ENCODE assay signal across 19 mouse cellular contexts in the genomic region with DNA sequence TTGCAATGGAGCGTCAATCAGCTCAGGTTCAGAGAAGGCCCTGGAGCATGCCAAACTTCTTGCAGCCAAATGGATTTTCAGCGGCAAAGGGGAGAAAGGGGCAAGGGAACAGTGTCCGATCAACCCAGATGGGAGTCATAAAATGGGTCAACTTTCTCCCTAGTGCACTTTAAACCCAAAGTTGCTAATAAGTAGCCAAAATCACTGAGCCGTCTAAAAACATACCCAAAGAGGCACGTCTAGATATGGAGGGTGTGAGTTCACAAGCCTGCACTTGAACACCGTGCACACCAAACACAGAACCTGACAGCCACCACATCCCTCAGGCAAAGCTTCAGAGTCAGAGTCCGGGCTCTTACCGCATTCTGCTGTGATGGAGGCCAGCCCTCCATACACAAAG. TPM values are rescaled to one million over a fixed set of nuclear protein-coding genes. Genes with fewer than 3 reads are reported as not detected.
DNase-seq lines count a peak whose midpoint lies in the region; ATAC-seq and TF ChIP-seq lines count a peak whose summit lies in the region.
"Had no signal": no experiment of that assay in that cellular context is flagged by ENCODE, and none has a peak within 500 bp of the region (broad histone marks: within the 10 kb centered on the region; RNA-seq: fewer than 3 reads in every experiment).

No protein-coding gene starts in this region.

- ATAC-seq in kidney, postnatal 0 days (replicated peaks; ENCODE audit: low FRiP score, low read depth), result 0 out of 2 replicates have a peak, but pooled peaks have one; percentile 38
- ATAC-seq: forebrain, embryonic 16.5 days had no signal

- no peaks in the 10 kb centered on the region for H3K36me3 ChIP-seq in kidney, postnatal 0 days (ENCODE audit: insufficient read depth, low read length)

- H3K27me3 ChIP-seq in kidney, postnatal 0 days (ENCODE audit: insufficient read depth, low read length), result no peaks in the 10 kb centered on the region
- H3K27me3 ChIP-seq: embryonic facial prominence, embryonic 13.5 days; forebrain, embryonic 12.5 days; hindbrain, embryonic 12.5 days had no signal

- no peak for TF ChIP-seq CTCF in kidney, postnatal 0 days (IDR thresholded peaks at IDR 0.05; ENCODE audit: low read depth)

- H3K4me3 ChIP-seq in kidney, postnatal 0 days (replicated peaks; ENCODE audit: low read depth, low read length), result no peak overlapping the region
- H3K4me3 ChIP-seq: embryonic facial prominence, embryonic 13.5 days; forebrain, embryonic 12.5 days; heart, embryonic 10.5 days; hindbrain, embryonic 12.5 days had no signal

- peak; percentile 57 for DNase-seq in kidney, adult 18-20 months
- peak; percentile 51 to 81 for DNase-seq in kidney, adult 8-10 months
- DNase-seq in kidney, postnatal 0 days (ENCODE audit: low spot score), result no peak
- DNase-seq in kidney, postnatal 36 days, result peak; percentile 52 to 79
- DNase-seq in cerebellum, adult 9-10 months, result no peak
- DNase-seq in adipocyte (ENCODE audit: low spot score), result no peak
- DNase-seq: adrenal gland, adult 8-10 months; adrenal gland, postnatal 36 days; cerebellum, adult 8-10 months; cerebellum, postnatal 36 days; gastrocnemius, postnatal 10 days; heart, adult 18-20 months; heart, postnatal 10 days; heart, postnatal 4 days had no signal

- no peak overlapping the region for H3K9ac ChIP-seq in kidney, postnatal 0 days (ENCODE audit: low read depth, low read length)
- H3K9ac ChIP-seq: embryonic facial prominence, embryonic 13.5 days; forebrain, embryonic 12.5 days; hindbrain, embryonic 12.5 days had no signal

- peak overlapping the region; percentile 48 for H3K27ac ChIP-seq in kidney, postnatal 0 days
- H3K27ac ChIP-seq: embryonic facial prominence, embryonic 13.5 days; forebrain, embryonic 12.5 days; heart, embryonic 10.5 days; hindbrain, embryonic 12.5 days had no signal

- H3K4me1 ChIP-seq in kidney, postnatal 0 days (replicated peaks; ENCODE audit: insufficient read depth, low read length), result peaks cover 13% of the 10 kb centered on the region; the same call in 1 of the 2 replicates
- H3K4me1 ChIP-seq: embryonic facial prominence, embryonic 13.5 days; forebrain, embryonic 12.5 days; hindbrain, embryonic 12.5 days had no signal

- H3K9me3 ChIP-seq in kidney, postnatal 0 days (replicated peaks; ENCODE audit: low read length), result no peaks in the 10 kb centered on the region
- H3K9me3 ChIP-seq: embryonic facial prominence, embryonic 13.5 days; forebrain, embryonic 12.5 days; heart, embryonic 10.5 days; hindbrain, embryonic 12.5 days had no signal

- no peak overlapping the region for H3K4me2 ChIP-seq in kidney, postnatal 0 days (ENCODE audit: low read length)
- H3K4me2 ChIP-seq: embryonic facial prominence, embryonic 13.5 days; forebrain, embryonic 12.5 days; hindbrain, embryonic 12.5 days had no signal

- 62% methylated on average over 8 of the region's 8 CpGs for WGBS in kidney, postnatal 0 days

RNA-seq across cellular contexts. Expression of a gene that starts 10.2 kb away (rescaled TPM):
- 22.7 and 24.3 TPM in 2 replicates for polyA plus RNA-seq in kidney, postnatal 0 days (2015; fragmentation: Nextera tagmentation; extraction: Ambion mirVana)

RNA-seq across cellular contexts. Expression of a gene that starts 22.3 kb away (rescaled TPM):
- 16.3 and 16.6 TPM in 2 replicates for polyA plus RNA-seq in kidney, postnatal 0 days (2015; fragmentation: Nextera tagmentation; extraction: Ambion mirVana)

Comparison
In these comparisons a context has a peak if more than half of its experiments do, and no peak if none do; other contexts are left out.
1. DNase-seq: peak in kidney, adult 18-20 months (single experiment), kidney, adult 8-10 months (2 of 2) and kidney, postnatal 36 days (2 of 2); none in kidney, postnatal 0 days (single experiment), cerebellum, adult 9-10 months (single experiment) and adipocyte (single experiment).